Mouse (Mus musculus) intestine, embryonic 14.5 days (tissue): ENCODE data around the gene Emg1. TPM values are rescaled to one million over a fixed set of nuclear protein-coding genes. Genes with fewer than 3 reads are reported as not detected.

Experiments
- ATAC-seq: fragments of 200-750 bp; cut with Nextera tagmentation; replicated peaks from 2 replicates; pipeline ENCODE4 v1.8.0; 2017; ENCODE audit warnings: low read depth, moderate number of reproducible peaks, moderate TSS enrichment, moderate library complexity; ENCODE audit not compliant: low FRiP score, low TSS enrichment
- DNase-seq: peaks from one replicate; pipeline ENCODE4 v3.0.0-alpha.2; 2018; ENCODE audit warnings: low spot score
- H3K27ac ChIP-seq: fragments of 300-500 bp; sonication (generic); 2 replicates; pipeline ENCODE4 v1.5.1; 2014; ENCODE audit warnings: low read depth, mild to moderate bottlenecking, control low read depth
- H3K27me3 ChIP-seq: fragments of 300-500 bp; sonication (generic); replicated peaks from 2 replicates; pipeline ENCODE4 v1.6.1; 2014; ENCODE audit warnings: low read length, control low read depth; ENCODE audit not compliant: control insufficient read depth, insufficient read depth
- H3K36me3 ChIP-seq: fragments of 300-500 bp; sonication (generic); 2 replicates; pipeline ENCODE4 v1.6.1; 2014; ENCODE audit warnings: low read length, control low read depth; ENCODE audit not compliant: control insufficient read depth, insufficient read depth
- H3K4me1 ChIP-seq: fragments of 300-500 bp; sonication (generic); replicated peaks from 2 replicates; pipeline ENCODE4 v1.6.1; 2014; ENCODE audit warnings: low read length, control low read depth, mixed read lengths; ENCODE audit not compliant: control insufficient read depth, insufficient read depth
- H3K4me2 ChIP-seq: fragments of 300-500 bp; sonication (generic); 2 replicates; pipeline ENCODE4 v1.6.1; 2014; ENCODE audit warnings: low read length
- H3K4me3 ChIP-seq: fragments of 300-500 bp; sonication (generic); 2 replicates; pipeline ENCODE4 v1.5.1; 2014; ENCODE audit warnings: low read depth, low read length, control low read depth, mixed read lengths
- H3K9ac ChIP-seq: fragments of 300-500 bp; sonication (generic); 2 replicates; pipeline ENCODE4 v1.6.1; 2014; ENCODE audit warnings: mild to moderate bottlenecking, low read length
- H3K9me3 ChIP-seq: fragments of 300-500 bp; sonication (generic); 2 replicates; pipeline ENCODE4 v1.6.1; 2016; ENCODE audit warnings: low read length, control low read depth; ENCODE audit not compliant: control insufficient read depth
- WGBS: fragments of 180-500 bp; shearing (Covaris S2); extraction: QIAGEN DNeasy Blood & Tissue Kit; methylation state at CpG from one replicate; pipeline ENCODE4 v1.1.7; 2014; 5-methylcytosine and 5-hydroxymethylcytosine counted together
- polyA plus RNA-seq: library from polyadenylated mRNA; unstranded; fragments of >200 nt; fragmentation: Nextera tagmentation; extraction: Ambion mirVana; gene quantifications from 2 replicates; pipeline ENCODE4 v1.2.1, GENCODE M21; 2014

The Emg1 gene
- 248 and 249 TPM in 2 replicates for polyA plus RNA-seq

DNA sequence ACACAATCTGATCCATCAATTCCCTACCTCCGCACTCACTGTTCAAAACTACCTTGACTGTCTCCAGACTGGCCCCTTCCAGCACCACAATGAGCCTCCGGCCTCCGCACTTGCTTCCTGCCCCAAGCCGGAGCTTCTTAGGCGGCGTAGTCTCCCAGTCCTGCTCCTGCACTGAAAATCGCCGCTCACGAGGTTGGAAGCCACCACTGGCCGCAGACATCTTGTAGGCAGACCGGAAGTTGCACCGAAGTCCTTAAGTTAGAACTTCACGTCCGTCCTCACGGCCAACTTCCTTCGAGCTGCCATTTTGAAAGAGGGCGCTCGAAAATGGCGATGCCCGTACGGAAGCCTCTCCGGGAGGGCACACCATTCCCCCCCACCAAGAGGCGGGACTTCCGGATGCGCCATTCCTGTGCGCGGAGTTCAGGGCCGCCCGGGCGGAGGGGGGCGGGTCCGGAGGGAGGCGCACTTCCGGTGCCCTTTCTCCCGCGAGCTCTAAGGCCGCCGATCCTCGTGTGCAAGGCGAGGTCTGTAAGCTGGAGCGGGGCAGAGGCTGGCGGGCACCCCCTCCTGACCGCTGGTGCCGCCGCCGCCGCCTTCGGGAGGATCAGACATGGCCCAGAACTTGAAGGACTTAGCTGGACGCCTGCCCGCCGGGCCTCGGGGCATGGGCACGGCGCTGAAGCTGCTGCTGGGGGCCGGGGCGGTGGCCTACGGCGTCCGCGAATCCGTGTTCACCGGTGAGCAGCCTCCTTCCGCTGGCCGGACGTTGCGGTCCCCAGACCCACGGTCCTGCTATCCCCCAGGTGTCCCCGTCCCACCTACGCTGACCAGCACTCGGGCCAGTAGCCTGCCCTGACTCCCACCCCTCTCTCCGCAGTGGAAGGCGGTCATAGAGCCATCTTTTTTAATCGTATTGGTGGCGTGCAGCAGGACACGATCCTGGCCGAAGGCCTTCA is at the start of gene Emg1, which contains the start of gene Phb2:
TSS of gene Emg1 (minus strand) at position 355 of the 959 bp plus-strand sequence.
TSS of gene Phb2 (plus strand) at position 513 of the 959 bp plus-strand sequence.
- peaks cover 60% of the 10 kb centered on the region for H3K36me3 ChIP-seq
- H3K4me1 ChIP-seq, result peaks cover 21% of the 10 kb centered on the region
- peak within 1 kb of the TSS; percentile 82 for H3K27ac ChIP-seq
- under 1% methylated on average over 66 of the region's 76 CpGs for WGBS
- H3K9ac ChIP-seq, result peak within 1 kb of the TSS; percentile 96
- peak within 1 kb of the TSS; percentile 61 for H3K4me2 ChIP-seq
- H3K27me3 ChIP-seq, result no peaks in the 10 kb centered on the region
- H3K4me3 ChIP-seq, result peak within 1 kb of the TSS; percentile 95
- peak; percentile 95 for ATAC-seq
- peak; percentile 98 for DNase-seq
- H3K9me3 ChIP-seq, result no peaks in the 10 kb centered on the region

DNA sequence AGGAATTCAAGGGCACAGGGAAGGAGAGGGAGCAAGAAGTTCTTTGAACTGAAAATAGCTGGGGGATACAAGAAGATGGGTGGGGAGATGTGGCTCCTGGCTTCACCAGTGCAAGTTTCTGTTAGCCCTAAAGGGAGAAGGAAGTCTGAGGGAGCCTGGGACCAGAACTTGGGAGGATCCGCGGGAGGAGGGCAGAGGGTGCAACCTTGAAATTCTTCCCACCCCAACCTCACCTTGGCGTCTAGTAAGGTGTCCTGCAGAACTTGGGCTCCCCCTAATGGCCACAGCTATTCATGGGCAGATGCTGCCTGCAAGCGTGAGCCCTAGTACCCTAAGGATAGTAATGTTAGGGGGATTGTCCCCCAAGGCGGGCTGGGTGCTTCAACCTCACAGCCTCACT is 47.3 kb upstream of the Emg1 start:
- WGBS, result under 1% methylated on average over 5 of the region's 5 CpGs
- H3K27me3 ChIP-seq, result no peaks in the 10 kb centered on the region
- peak; percentile 94 for DNase-seq
- H3K4me2 ChIP-seq, result peak overlapping the region; percentile 70
- ATAC-seq, result peak; percentile 23
- H3K9me3 ChIP-seq, result no peaks in the 10 kb centered on the region
- peak overlapping the region; percentile 95 for H3K27ac ChIP-seq
- peaks cover 30% of the 10 kb centered on the region for H3K4me1 ChIP-seq
- no peaks in the 10 kb centered on the region for H3K36me3 ChIP-seq
- H3K4me3 ChIP-seq, result no peak overlapping the region
- H3K9ac ChIP-seq, result peak overlapping the region; percentile 0; the same call in 1 of the 2 replicates

DNA sequence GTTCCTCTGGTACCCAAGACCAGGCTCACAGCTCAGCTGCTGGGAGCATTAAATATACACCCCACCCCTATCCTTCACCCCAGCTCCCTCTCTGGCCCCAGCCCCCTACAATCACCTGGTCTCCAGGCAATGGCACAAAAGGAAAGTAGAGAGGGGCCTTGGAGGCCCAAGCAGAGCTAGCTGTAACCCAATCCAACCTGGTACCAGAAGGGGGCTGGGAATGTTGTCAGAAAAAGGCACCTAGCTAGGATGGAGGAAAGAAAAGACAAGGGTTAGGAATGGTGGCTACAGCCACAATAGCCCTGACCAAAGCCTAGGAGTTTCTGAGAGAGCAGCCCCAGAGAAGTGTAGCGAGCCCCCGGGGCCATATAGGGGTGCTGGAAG is 46.9 kb upstream of the Emg1 start:
- H3K9ac ChIP-seq, result peak overlapping the region; percentile 0

DNA sequence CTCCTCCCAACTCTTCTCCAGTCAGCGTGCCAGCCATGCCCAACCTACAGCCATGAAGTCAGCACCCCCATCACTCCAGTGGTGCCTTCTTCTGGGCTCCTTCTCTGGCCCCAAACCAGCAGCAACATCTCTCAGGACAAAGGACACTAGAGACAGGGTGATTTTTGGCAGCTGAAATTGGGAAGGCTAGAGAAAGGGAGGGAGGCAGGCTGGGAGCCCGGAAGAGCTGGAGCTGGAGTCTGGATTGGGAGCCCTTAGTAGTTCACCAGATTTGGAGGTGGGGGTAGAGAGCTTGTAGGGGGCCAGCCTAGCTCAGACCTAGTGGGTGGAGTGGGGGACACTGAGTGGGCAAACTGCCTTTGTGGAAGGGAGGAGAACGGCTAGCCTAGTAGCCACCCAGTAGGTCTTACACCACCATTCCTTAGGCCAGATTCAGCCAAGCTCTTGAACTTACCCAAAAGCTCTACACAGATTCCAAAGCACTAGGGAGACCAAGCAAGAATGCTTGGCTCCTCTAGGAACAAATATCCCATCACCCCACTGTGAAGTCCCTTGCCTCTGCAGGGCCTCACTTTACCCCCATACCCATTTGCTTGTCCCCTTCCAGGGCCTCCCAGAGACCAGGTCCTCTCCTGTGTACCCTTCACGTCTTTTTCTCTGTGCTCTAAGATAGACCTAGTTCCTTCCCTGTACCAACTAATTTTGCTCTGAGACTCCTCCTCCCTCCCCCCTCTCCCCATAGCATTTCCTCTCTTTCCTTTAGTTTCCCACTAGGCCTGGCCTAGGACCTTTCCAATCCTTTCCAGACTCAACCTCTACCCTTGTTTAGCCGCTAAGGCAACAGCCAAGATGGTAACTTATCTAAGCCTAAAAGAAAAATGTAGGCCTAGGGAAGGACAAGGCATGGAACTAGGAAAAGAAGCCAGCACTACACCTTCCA is 46.2 kb upstream of the Emg1 start:
- 38% methylated on average over 5 of the region's 5 CpGs for WGBS
- Histone ChIP-seq H3K27ac (peak overlapping the region; percentile 95), H3K9me3 (no peaks in the 10 kb centered on the region), H3K9ac (peak overlapping the region; percentile 92), H3K4me1 (peaks cover 36% of the 10 kb centered on the region), H3K4me3 (peak overlapping the region; percentile 80), H3K36me3 (peaks cover 2% of the 10 kb centered on the region; the same call in 1 of the 2 replicates), H3K27me3 (no peaks in the 10 kb centered on the region), H3K4me2 (peak overlapping the region; percentile 70)
- DNase-seq (peak; percentile 73), ATAC-seq (no peak)

More for the DNA sequence above, 46.9 kb upstream of the Emg1 start:
- Histone ChIP-seq H3K4me3 (no peak overlapping the region), H3K9me3 (no peaks in the 10 kb centered on the region), H3K27me3 (no peaks in the 10 kb centered on the region), H3K4me1 (peaks cover 34% of the 10 kb centered on the region), H3K4me2 (peak overlapping the region; percentile 70), H3K36me3 (no peaks in the 10 kb centered on the region), H3K27ac (peak overlapping the region; percentile 95)
- DNase-seq, result no peak
- 50% methylated on average over 2 of the region's 2 CpGs for WGBS
- no peak for ATAC-seq

DNA sequence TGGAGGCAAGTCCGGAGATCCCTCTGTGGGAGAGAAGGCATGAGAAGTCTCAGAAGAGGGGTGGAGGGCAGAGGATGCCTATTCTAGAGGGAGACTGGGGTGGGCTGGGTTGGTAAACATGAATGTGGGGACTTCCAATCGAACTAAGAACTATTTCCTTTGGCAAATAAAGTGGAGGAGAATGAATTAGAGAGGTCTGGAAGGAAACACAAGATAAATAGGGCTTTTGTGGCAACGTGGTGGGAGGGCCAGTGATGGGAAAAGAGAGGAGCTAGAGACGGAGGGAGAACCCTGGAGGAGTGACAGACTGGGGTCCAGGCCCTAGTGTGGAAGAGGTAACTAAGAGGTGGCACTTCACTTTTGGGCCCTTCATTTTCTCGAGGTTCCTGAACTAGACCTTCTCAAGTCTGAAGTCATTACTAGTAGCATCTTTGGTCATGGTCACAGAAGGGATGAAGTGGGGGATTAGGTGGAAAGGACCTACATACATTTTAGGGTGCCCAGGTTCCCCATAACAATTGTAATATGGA is 45.4 kb upstream of the Emg1 start:
- peak overlapping the region; percentile 80 for H3K4me3 ChIP-seq
- peaks cover 36% of the 10 kb centered on the region for H3K4me1 ChIP-seq
- 10% methylated on average over 5 of the region's 5 CpGs for WGBS
- H3K9me3 ChIP-seq, result no peaks in the 10 kb centered on the region
- H3K36me3 ChIP-seq, result peaks cover 7% of the 10 kb centered on the region
- H3K27ac ChIP-seq, result peak overlapping the region; percentile 95
- peak overlapping the region; percentile 70 for H3K4me2 ChIP-seq
- no peak for ATAC-seq
- DNase-seq, result no peak
- H3K27me3 ChIP-seq, result no peaks in the 10 kb centered on the region
- H3K9ac ChIP-seq, result peak overlapping the region; percentile 92

DNA sequence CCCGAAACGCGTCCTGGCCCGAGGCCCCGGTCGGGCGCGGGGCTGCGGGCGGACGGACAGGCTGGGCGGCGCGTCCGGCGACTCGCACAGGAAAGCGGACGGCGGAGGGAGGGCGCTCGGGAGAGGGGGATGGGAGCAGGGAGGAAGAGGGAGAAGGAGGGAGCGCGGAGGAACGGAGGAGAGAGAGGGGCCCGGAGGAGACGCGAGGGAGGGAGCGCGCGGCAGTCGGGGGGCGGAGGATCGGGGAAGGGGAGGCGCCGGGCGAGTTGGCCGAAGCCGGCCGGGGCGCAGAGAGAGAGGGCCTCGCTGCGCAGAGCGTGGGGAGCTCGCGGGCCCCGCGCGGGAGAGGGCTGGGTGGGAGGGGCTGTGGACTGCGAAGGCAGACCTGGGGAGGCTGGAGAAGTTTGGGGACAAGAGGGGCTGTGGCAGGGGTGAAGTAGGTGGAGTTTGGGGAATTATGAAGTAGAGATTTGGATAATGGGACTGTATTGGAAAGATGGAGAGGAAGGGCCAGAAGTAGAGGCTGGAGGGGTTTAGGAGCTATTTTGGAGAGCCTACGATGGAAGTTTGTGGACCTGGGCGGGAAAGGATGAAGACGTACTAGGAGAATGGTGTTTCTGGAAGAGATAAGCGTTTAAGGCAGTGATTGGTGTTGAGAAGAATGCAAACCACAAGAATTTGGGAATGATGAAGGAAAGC is 44.8 kb upstream of the Emg1 start:
- DNase-seq (peak; percentile 90), ATAC-seq (peak; percentile 75)
- peak overlapping the region; percentile 95 for H3K27ac ChIP-seq
- under 1% methylated on average over 48 of the region's 54 CpGs for WGBS
- H3K4me3 ChIP-seq, result peak overlapping the region; percentile 80
- no peaks in the 10 kb centered on the region for H3K27me3 ChIP-seq
- peak overlapping the region; percentile 70 for H3K4me2 ChIP-seq
- H3K9ac ChIP-seq, result peak overlapping the region; percentile 92
- no peaks in the 10 kb centered on the region for H3K9me3 ChIP-seq
- H3K36me3 ChIP-seq, result peaks cover 7% of the 10 kb centered on the region
- H3K4me1 ChIP-seq, result peaks cover 36% of the 10 kb centered on the region

DNA sequence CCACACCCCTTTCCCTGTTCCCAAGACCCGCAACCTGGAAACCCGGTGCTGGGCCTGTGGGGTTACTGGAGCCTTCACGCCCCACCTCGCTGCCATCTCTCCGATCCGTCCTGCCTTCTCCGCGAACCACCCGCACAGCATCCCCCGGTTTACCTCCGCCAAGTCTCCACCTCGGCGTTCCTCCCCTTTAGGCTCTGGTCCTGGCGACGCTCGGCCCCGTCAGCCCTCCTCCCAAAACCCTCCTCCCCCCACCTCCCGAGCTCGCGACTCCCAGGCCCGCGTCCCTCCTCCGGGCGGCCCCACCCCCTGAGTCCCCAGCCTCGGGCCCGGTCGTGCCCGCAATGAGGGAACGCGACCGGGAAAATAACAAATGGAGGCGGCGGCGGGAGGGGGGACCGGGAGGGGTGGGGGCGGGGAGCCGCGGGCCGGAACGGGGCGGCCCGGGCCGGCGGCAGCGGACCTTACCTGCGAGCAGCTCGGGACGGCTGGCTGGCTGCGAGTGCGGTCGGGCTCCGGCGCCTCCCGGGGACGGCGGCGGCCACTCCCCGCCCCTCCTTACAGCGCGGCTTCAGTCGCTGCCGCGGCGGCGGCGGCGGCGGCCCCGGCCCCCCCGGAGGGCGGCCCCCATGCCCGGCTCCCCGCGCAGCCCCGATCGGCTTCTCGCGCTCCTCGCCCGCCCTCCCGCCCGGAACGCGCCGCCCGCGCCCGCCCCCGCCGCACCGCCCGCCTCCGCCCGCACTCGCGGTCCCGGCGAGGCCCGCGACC is 44.0 kb upstream of the Emg1 start, which contains the start of the genes Gm45234 and Atn1:
TSS of gene Gm45234 (minus strand) at position 191 of the 765 bp plus-strand sequence.
TSS of gene Atn1 (minus strand) at position 694 of the 765 bp plus-strand sequence.
- peak within 1 kb of the TSS; percentile 70 for H3K4me2 ChIP-seq
- 0% methylated on average over 62 of the region's 100 CpGs for WGBS
- H3K27me3 ChIP-seq, result no peaks in the 10 kb centered on the region
- peak within 1 kb of the TSS; percentile 80 for H3K4me3 ChIP-seq
- peak within 1 kb of the TSS; percentile 92 for H3K9ac ChIP-seq
- ATAC-seq, result peak; percentile 67
- H3K9me3 ChIP-seq, result no peaks in the 10 kb centered on the region
- peaks cover 7% of the 10 kb centered on the region for H3K36me3 ChIP-seq
- H3K4me1 ChIP-seq, result peaks cover 36% of the 10 kb centered on the region
- DNase-seq, result peak; percentile 85
- H3K27ac ChIP-seq, result peak within 1 kb of the TSS; percentile 95
